Mouse (Mus musculus): ENCODE results near the gene Sf3b1. TPM values are rescaled to one million over a fixed set of nuclear protein-coding genes. Genes with fewer than 3 reads are reported as not detected.

Sf3b1 gene
- polyA plus RNA-seq (2012; rRNA removed) = 3.2 and 4.9 TPM in 2 replicates

GRCm38 (mm10) chr1:55027253-55027801 is at the start of gene Sf3b1:
TSS of gene Sf3b1 (minus strand) at chr1:55027481.

GRCm38 (mm10) chr1:55052355-55052953 is 25.2 kb upstream of the Sf3b1 start, which contains the start of gene Coq10b:
TSS of gene Coq10b (plus strand) at chr1:55052770.

Other genes starting within 250 kb of the Sf3b1 start
- gene Ankrd44, start 101.1 kb downstream of the Sf3b1 start, polyA plus RNA-seq (2012; rRNA removed) = 1.2 and 1.7 TPM in 2 replicates
- gene Coq10b, start 25.3 kb upstream of the Sf3b1 start, polyA plus RNA-seq (2012; rRNA removed) = 3.3 and 4.0 TPM in 2 replicates
- 9.0 and 11.1 TPM in 2 replicates for gene Hspe1, start 60.7 kb upstream of the Sf3b1 start, polyA plus RNA-seq (2012; rRNA removed)
- gene Hspd1, start 60.8 kb upstream of the Sf3b1 start, polyA plus RNA-seq (2012; rRNA removed) = 4.1 and 5.6 TPM in 2 replicates
- gene Mob4, start 103.8 kb upstream of the Sf3b1 start, polyA plus RNA-seq (2012; rRNA removed) = 1.8 and 2.5 TPM in 2 replicates
- gene Rftn2, start 199.3 kb upstream of the Sf3b1 start, polyA plus RNA-seq (2012; rRNA removed) = 0.26 and 0.58 TPM in 2 replicates
- gene Mars2, start 209.7 kb upstream of the Sf3b1 start, polyA plus RNA-seq (2012; rRNA removed) = 0.91 and 1.3 TPM in 2 replicates

All from stomach, adult 2 months (tissue).